Mouse (Mus musculus) heart, adult 2 months (tissue): ENCODE data around the gene Pou6f1.

Experiments
- CTCF ChIP-seq: fragments of 200-600 bp; IDR thresholded peaks from 2 replicates; pipeline ENCODE4 v1.8.1; 2022; ENCODE audit warnings: antibody characterized with exemption, mild to moderate bottlenecking, moderate library complexity
- POLR2A ChIP-seq: fragments of 200-500 bp; IDR thresholded peaks from 2 replicates; pipeline ENCODE4 v1.6.1; 2011; ENCODE audit warnings: mild to moderate bottlenecking, low read depth, low read length, control low read depth; ENCODE audit not compliant: insufficient read depth

GRCm38 (mm10) chr15:100635239-100635638 is 35.5 kb upstream of the Pou6f1 start:
- TF ChIP-seq CTCF (no peak), POLR2A (no peak)
